Mouse (Mus musculus) small intestine, adult 2 months (tissue): ENCODE data around the gene Olfr873. TPM values are rescaled to one million over a fixed set of nuclear protein-coding genes. Genes with fewer than 3 reads are reported as not detected.
"Not testable (repeated sequence)": the region's sequence is repeated elsewhere in the genome, so short reads cannot be mapped to it uniquely, and the experiment has no call there.

Source experiments
- H3K27ac ChIP-seq: fragments of 200-500 bp; 2 replicates; pipeline ENCODE4 v1.5.1; 2012; ENCODE audit warnings: low read depth, low read length, control low read depth, inconsistent platforms; ENCODE audit not compliant: insufficient read depth
- H3K27me3 ChIP-seq: fragments of 200-500 bp; 2 replicates; pipeline ENCODE4 v1.6.1; 2012; ENCODE audit warnings: mild to moderate bottlenecking, moderate library complexity, low read length, inconsistent platforms; ENCODE audit not compliant: control insufficient read depth, insufficient read depth
- H3K36me3 ChIP-seq: fragments of 200-500 bp; 2 replicates; pipeline ENCODE4 v1.6.1; 2012; ENCODE audit warnings: mild to moderate bottlenecking, low read length, control low read depth, inconsistent platforms; ENCODE audit not compliant: control insufficient read depth, insufficient read depth
- H3K4me1 ChIP-seq: fragments of 200-500 bp; 2 replicates; pipeline ENCODE4 v1.6.1; 2012; ENCODE audit warnings: low read length, inconsistent platforms, mixed read lengths; ENCODE audit not compliant: control insufficient read depth, insufficient read depth, insufficient read length
- H3K4me3 ChIP-seq: fragments of 200-500 bp; 2 replicates; pipeline ENCODE4 v1.5.1; 2012; ENCODE audit warnings: low read depth, mild to moderate bottlenecking, control low read depth, inconsistent platforms, low read length, moderate library complexity
- CTCF ChIP-seq: fragments of 200-500 bp; IDR thresholded peaks from 2 replicates; pipeline ENCODE4 v1.5.1; 2012; ENCODE audit warnings: low read depth, mild to moderate bottlenecking, control low read depth, inconsistent platforms, low read length, moderate library complexity, mixed read lengths; ENCODE audit not compliant: insufficient replicate concordance, insufficient read length; ENCODE audit errors: extremely low read depth
- POLR2A ChIP-seq: fragments of 200-500 bp; IDR thresholded peaks from 2 replicates; pipeline ENCODE4 v1.6.1; 2012; ENCODE audit warnings: low read depth, mild to moderate bottlenecking, control low read depth, inconsistent platforms, low read length, moderate library complexity
- WGBS: fragments of 180-500 bp; shearing (Covaris S2); methylation state at CpG from one replicate; pipeline ENCODE4 v1.1.7; 2018; 5-methylcytosine and 5-hydroxymethylcytosine counted together
- polyA plus RNA-seq: library from polyadenylated mRNA; depleted of rRNA; stranded (reverse); fragments of >200 nt; gene quantifications from 2 replicates; pipeline ENCODE4 v1.2.3, GENCODE M21; 2012; rRNA removed

Gene Olfr873
- polyA plus RNA-seq, result not detected in 2 replicates

GRCm38 (mm10) chr9:20298232-20298631 lies at the start of gene Olfr873:
Gene Olfr873 (plus strand): TSS chr9:20298532.
- 84% methylated on average over 1 of the region's 1 CpGs for WGBS
- no peak within 1 kb of the TSS for H3K27ac ChIP-seq
- H3K4me1 ChIP-seq, result no peaks in the 10 kb centered on the region
- no peak for TF ChIP-seq POLR2A
- TF ChIP-seq CTCF, result no peak
- no peak within 1 kb of the TSS for H3K4me3 ChIP-seq
- no peaks in the 10 kb centered on the region for H3K36me3 ChIP-seq
- no peaks in the 10 kb centered on the region for H3K27me3 ChIP-seq

- no peak for TF ChIP-seq CTCF
- no peak for TF ChIP-seq POLR2A
- no peak within 1 kb of the TSS for H3K4me3 ChIP-seq
- no peaks in the 10 kb centered on the region for H3K4me1 ChIP-seq
- WGBS, result 81% methylated on average over 1 of the region's 1 CpGs
- no peak within 1 kb of the TSS for H3K27ac ChIP-seq
- H3K27me3 ChIP-seq, result no peaks in the 10 kb centered on the region
- no peaks in the 10 kb centered on the region for H3K36me3 ChIP-seq
These were observed 16.3 kb upstream of the Olfr873 start, which contains the start of gene Olfr39 for GRCm38 (mm10) chr9:20282051-20282450. Gene Olfr39 (plus strand): TSS chr9:20282351.

- not testable (repeated sequence) for H3K4me3 ChIP-seq, H3K27me3 ChIP-seq, H3K27ac ChIP-seq, H3K4me1 ChIP-seq, H3K36me3 ChIP-seq
- 62% methylated on average over 5 of the region's 5 CpGs for WGBS
These were observed 2.8 kb upstream of the Olfr873 start for GRCm38 (mm10) chr9:20295562-20295961.

- TF ChIP-seq POLR2A (no peak), CTCF (no peak)
- Histone ChIP-seq H3K27ac (no peak within 1 kb of the TSS), H3K36me3 (no peaks in the 10 kb centered on the region), H3K4me3 (no peak within 1 kb of the TSS), H3K27me3 (no peaks in the 10 kb centered on the region), H3K4me1 (no peaks in the 10 kb centered on the region)
These were observed 37.7 kb downstream of the Olfr873 start, which contains the start of gene Olfr18 for GRCm38 (mm10) chr9:20335994-20336393. Gene Olfr18 (minus strand): TSS chr9:20336094.

- H3K36me3 ChIP-seq, result peaks cover 13% of the 10 kb centered on the region
- TF ChIP-seq POLR2A, result no peak
- no peak for TF ChIP-seq CTCF
- H3K27ac ChIP-seq, result no peak overlapping the region
- no peaks in the 10 kb centered on the region for H3K4me1 ChIP-seq
- H3K27me3 ChIP-seq, result no peaks in the 10 kb centered on the region
- no peak overlapping the region for H3K4me3 ChIP-seq
- WGBS, result 92% methylated on average over 4 of the region's 4 CpGs
These were observed 50.2 kb downstream of the Olfr873 start for GRCm38 (mm10) chr9:20348501-20348900.

Other genes starting within 250 kb of the Olfr873 start
- gene Olfr867, start 241.0 kb upstream of the Olfr873 start, polyA plus RNA-seq, result not detected in 2 replicates
- gene Olfr868, start 199.9 kb upstream of the Olfr873 start, polyA plus RNA-seq, result not detected in 2 replicates
- gene Olfr869, start 169.5 kb upstream of the Olfr873 start, polyA plus RNA-seq, result not detected in 2 replicates
- not detected in 2 replicates for gene Olfr870, start 124.5 kb upstream of the Olfr873 start, polyA plus RNA-seq
- gene Olfr871, start 86.3 kb upstream of the Olfr873 start, polyA plus RNA-seq, result not detected in 2 replicates
- gene Olfr872, start 61.4 kb upstream of the Olfr873 start, polyA plus RNA-seq, result not detected in 2 replicates
- not detected in 2 replicates for gene Olfr39, start 16.2 kb upstream of the Olfr873 start, polyA plus RNA-seq
- not detected in 2 replicates for gene Olfr18, start 37.6 kb downstream of the Olfr873 start, polyA plus RNA-seq
- 0.10 and 0.75 TPM in 2 replicates for gene Zfp560, start 86.6 kb downstream of the Olfr873 start, polyA plus RNA-seq
- 0.18 and 0.51 TPM in 2 replicates for gene Zfp26, start 161.6 kb downstream of the Olfr873 start, polyA plus RNA-seq
- 1.2 and 2.3 TPM in 2 replicates for gene Zfp426, start 194.2 kb downstream of the Olfr873 start, polyA plus RNA-seq
- gene Zfp266, start 222.9 kb downstream of the Olfr873 start, polyA plus RNA-seq, result 0.48 and 0.75 TPM in 2 replicates